Mouse (Mus musculus): ENCODE data around the gene 4930470P17Rik.

DNA sequence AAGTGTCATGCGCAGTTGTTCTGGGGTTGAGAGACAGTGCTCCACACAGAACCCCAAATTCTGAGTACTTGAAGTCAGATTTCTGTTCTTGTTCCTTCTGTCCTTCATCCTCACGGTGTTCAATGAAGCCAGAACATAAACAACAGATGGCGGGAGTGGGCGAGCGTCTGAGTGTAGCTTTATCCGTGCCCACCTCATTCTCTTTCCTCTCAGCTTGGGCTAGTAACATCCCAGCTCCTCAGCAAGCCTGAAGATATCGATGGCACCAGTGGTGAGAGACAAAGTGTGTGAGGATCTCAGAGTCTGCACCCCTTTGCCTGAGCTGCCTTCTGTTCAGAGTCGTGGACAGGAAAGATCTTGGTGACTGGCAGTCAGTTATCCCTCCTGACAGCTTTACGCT, 62.6 kb downstream of the 4930470P17Rik start:
- no peak for TF ChIP-seq CTCF (IDR thresholded peaks at IDR 0.05 in 2 of 3, conservative IDR thresholded peaks at IDR 0.05 in 1 of 3; ENCODE audit: control insufficient read depth in 1 of 3, insufficient read depth in 1 of 3, low read depth in 2 of 3, low read length in 3 of 3, poor library complexity in 1 of 3, severe bottlenecking in 1 of 3)
- no peak for TF ChIP-seq POLR2A (IDR thresholded peaks at IDR 0.05; ENCODE audit: control insufficient read depth in 1 of 2, insufficient read depth in 1 of 2, low read depth in 1 of 2, low read length in 2 of 2, poor library complexity in 1 of 2)
- TF ChIP-seq ZMIZ1 (IDR thresholded peaks at IDR 0.05; ENCODE audit: low read depth, low read length) = no peak
- no peak for TF ChIP-seq NRF1 (IDR thresholded peaks at IDR 0.05; ENCODE audit: insufficient read depth, low read depth, low read length, poor library complexity, severe bottlenecking)
- no peak for TF ChIP-seq ZKSCAN1 (IDR thresholded peaks at IDR 0.05; ENCODE audit: low read depth, low read length)
- TF ChIP-seq GABPA (IDR thresholded peaks at IDR 0.05; ENCODE audit: low read depth, low read length) = no peak
- no peak for TF ChIP-seq POLR2AphosphoS2 (IDR thresholded peaks at IDR 0.05; ENCODE audit: low read length)
- TF ChIP-seq SMC3 (IDR thresholded peaks at IDR 0.05; ENCODE audit: low read depth, low read length) = no peak
- no peak for TF ChIP-seq KAT2A (conservative IDR thresholded peaks at IDR 0.05; ENCODE audit: low read depth, low read length)
- no peak for TF ChIP-seq ETS1 (IDR thresholded peaks at IDR 0.05; ENCODE audit: low read depth, low read length)
